Mouse (Mus musculus): ENCODE measurements around the gene Olfr575. TPM values are rescaled to one million over a fixed set of nuclear protein-coding genes. Genes with fewer than 3 reads are reported as not detected.

Gene Olfr575
- polyA plus RNA-seq (2015; fragmentation: Nextera tagmentation; extraction: Ambion mirVana): not detected in 2 replicates

- Histone ChIP-seq H3K27ac (peak within 1 kb of the TSS; percentile 73), H3K9ac (no peak within 1 kb of the TSS), H3K9me3 (replicated peaks) (no peaks in the 10 kb centered on the region), H3K4me1 (replicated peaks) (peaks cover 9% of the 10 kb centered on the region; the same call in 1 of the 2 replicates), H3K27me3 (no peaks in the 10 kb centered on the region), H3K36me3 (no peaks in the 10 kb centered on the region), H3K4me3 (replicated peaks) (no peak within 1 kb of the TSS), H3K4me2 (no peak within 1 kb of the TSS)
- ATAC-seq (ENCODE audit: low read depth) (peak; percentile 95), DNase-seq (peak; percentile 49)
- WGBS (ENCODE audit: insufficient replicate concordance): 8% methylated on average over 1 of the region's 1 CpGs
Measured at GRCm38 (mm10) chr7:102958593-102958992, at the start of gene Olfr575. TSS of gene Olfr575 (minus strand) at chr7:102958775.

GRCm38 (mm10) chr7:102989224-102989623 lies 30.6 kb upstream of the Olfr575 start, which contains the start of gene Olfr578:
TSS of gene Olfr578 (minus strand) at chr7:102989324.
- Histone ChIP-seq H3K27ac (no peak within 1 kb of the TSS), H3K9me3 (replicated peaks) (no peaks in the 10 kb centered on the region), H3K36me3 (no peaks in the 10 kb centered on the region), H3K9ac (no peak within 1 kb of the TSS), H3K4me3 (replicated peaks) (no peak within 1 kb of the TSS), H3K4me1 (replicated peaks) (no peaks in the 10 kb centered on the region), H3K4me2 (no peak within 1 kb of the TSS), H3K27me3 (no peaks in the 10 kb centered on the region)
- 47% methylated on average over 3 of the region's 3 CpGs for WGBS (ENCODE audit: insufficient replicate concordance)
- ATAC-seq (ENCODE audit: low read depth) (no peak), DNase-seq (no peak)

- H3K4me3 ChIP-seq (replicated peaks): no peak within 1 kb of the TSS
- ATAC-seq (ENCODE audit: low read depth): no peak
- WGBS (ENCODE audit: insufficient replicate concordance): 65% methylated on average over 2 of the region's 2 CpGs
- H3K27me3 ChIP-seq: no peaks in the 10 kb centered on the region
- H3K27ac ChIP-seq: no peak within 1 kb of the TSS
- no peak within 1 kb of the TSS for H3K4me2 ChIP-seq
- no peak within 1 kb of the TSS for H3K9ac ChIP-seq
- H3K36me3 ChIP-seq: no peaks in the 10 kb centered on the region
- H3K4me1 ChIP-seq (replicated peaks): no peaks in the 10 kb centered on the region
- no peaks in the 10 kb centered on the region for H3K9me3 ChIP-seq (replicated peaks)
- no peak for DNase-seq
Measured at GRCm38 (mm10) chr7:102975843-102976242, 17.3 kb upstream of the Olfr575 start, which contains the start of gene Olfr577. TSS of gene Olfr577 (minus strand) at chr7:102975943.

GRCm38 (mm10) chr7:102974399-102974798 lies 15.8 kb upstream of the Olfr575 start:
- Histone ChIP-seq H3K9me3 (replicated peaks) (no peaks in the 10 kb centered on the region), H3K9ac (no peak overlapping the region), H3K4me1 (replicated peaks) (no peaks in the 10 kb centered on the region), H3K36me3 (no peaks in the 10 kb centered on the region), H3K27ac (no peak overlapping the region), H3K4me2 (no peak overlapping the region), H3K4me3 (replicated peaks) (no peak overlapping the region), H3K27me3 (no peaks in the 10 kb centered on the region)
- 19% methylated on average over 1 of the region's 1 CpGs for WGBS (ENCODE audit: insufficient replicate concordance)
- DNase-seq (no peak), ATAC-seq (ENCODE audit: low read depth) (no peak)

- Histone ChIP-seq H3K4me1 (replicated peaks) (peaks cover 7% of the 10 kb centered on the region; the same call in 1 of the 2 replicates), H3K9me3 (replicated peaks) (no peaks in the 10 kb centered on the region), H3K4me2 (no peak within 1 kb of the TSS), H3K4me3 (replicated peaks) (no peak within 1 kb of the TSS), H3K27ac (no peak within 1 kb of the TSS), H3K36me3 (no peaks in the 10 kb centered on the region), H3K9ac (no peak within 1 kb of the TSS), H3K27me3 (no peaks in the 10 kb centered on the region)
- no peak for ATAC-seq (ENCODE audit: low read depth)
- no peak for DNase-seq
- WGBS (ENCODE audit: insufficient replicate concordance): 17% methylated on average over 2 of the region's 2 CpGs
Measured at GRCm38 (mm10) chr7:102962360-102962759, 3.8 kb upstream of the Olfr575 start, which contains the start of gene Olfr576. TSS of gene Olfr576 (plus strand) at chr7:102962660.

GRCm38 (mm10) chr7:102958137-102958536 lies 438 bp downstream of the Olfr575 start:
- peaks cover 9% of the 10 kb centered on the region; the same call in 1 of the 2 replicates for H3K4me1 ChIP-seq (replicated peaks)
- peak overlapping the region; percentile 73 for H3K27ac ChIP-seq
- no peak overlapping the region for H3K4me3 ChIP-seq (replicated peaks)
- DNase-seq: no peak
- H3K9ac ChIP-seq: no peak overlapping the region
- 44% methylated on average over 3 of the region's 3 CpGs for WGBS (ENCODE audit: insufficient replicate concordance)
- no peaks in the 10 kb centered on the region for H3K27me3 ChIP-seq
- peak; percentile 58; the same call in 1 of the 2 replicates for ATAC-seq (ENCODE audit: low read depth)
- H3K36me3 ChIP-seq: no peaks in the 10 kb centered on the region
- no peaks in the 10 kb centered on the region for H3K9me3 ChIP-seq (replicated peaks)
- H3K4me2 ChIP-seq: no peak overlapping the region

GRCm38 (mm10) chr7:102950732-102951131 lies 7.8 kb downstream of the Olfr575 start:
- WGBS (ENCODE audit: insufficient replicate concordance): 25% methylated on average over 1 of the region's 1 CpGs
- Histone ChIP-seq H3K4me2 (no peak overlapping the region), H3K9ac (no peak overlapping the region), H3K4me3 (replicated peaks) (no peak overlapping the region), H3K9me3 (replicated peaks) (no peaks in the 10 kb centered on the region), H3K4me1 (replicated peaks) (no peaks in the 10 kb centered on the region), H3K27ac (no peak overlapping the region), H3K36me3 (no peaks in the 10 kb centered on the region), H3K27me3 (no peaks in the 10 kb centered on the region)
- ATAC-seq (ENCODE audit: low read depth) (no peak), DNase-seq (no peak)

GRCm38 (mm10) chr7:102948167-102948566 lies 10.4 kb downstream of the Olfr575 start, which contains the start of gene Olfr574:
TSS of gene Olfr574 (plus strand) at chr7:102948467.
- Histone ChIP-seq H3K27ac (no peak within 1 kb of the TSS), H3K36me3 (no peaks in the 10 kb centered on the region), H3K4me2 (no peak within 1 kb of the TSS), H3K27me3 (no peaks in the 10 kb centered on the region), H3K9me3 (replicated peaks) (no peaks in the 10 kb centered on the region), H3K4me1 (replicated peaks) (peaks cover 3% of the 10 kb centered on the region; the same call in 1 of the 2 replicates), H3K9ac (no peak within 1 kb of the TSS), H3K4me3 (replicated peaks) (no peak within 1 kb of the TSS)
- no peak for ATAC-seq (ENCODE audit: low read depth)
- WGBS (ENCODE audit: insufficient replicate concordance): 83% methylated on average over 1 of the region's 1 CpGs
- no peak for DNase-seq

- H3K27ac ChIP-seq: no peak overlapping the region
- H3K27me3 ChIP-seq: no peaks in the 10 kb centered on the region
- H3K36me3 ChIP-seq: no peaks in the 10 kb centered on the region
- 46% methylated on average over 1 of the region's 1 CpGs for WGBS (ENCODE audit: insufficient replicate concordance)
- H3K9me3 ChIP-seq (replicated peaks): no peaks in the 10 kb centered on the region
- peaks cover 3% of the 10 kb centered on the region; the same call in 1 of the 2 replicates for H3K4me1 ChIP-seq (replicated peaks)
- no peak overlapping the region for H3K9ac ChIP-seq
- H3K4me3 ChIP-seq (replicated peaks): no peak overlapping the region
- H3K4me2 ChIP-seq: no peak overlapping the region
- no peak for DNase-seq
- peak; percentile 90 for ATAC-seq (ENCODE audit: low read depth)
Measured at GRCm38 (mm10) chr7:102943417-102943816, 15.2 kb downstream of the Olfr575 start.

GRCm38 (mm10) chr7:102942475-102942874 lies 16.1 kb downstream of the Olfr575 start, which contains the start of gene Olfr573-ps1:
TSS of gene Olfr573-ps1 (minus strand) at chr7:102942575.
- no peaks in the 10 kb centered on the region for H3K36me3 ChIP-seq
- ATAC-seq (ENCODE audit: low read depth): no peak
- WGBS (ENCODE audit: insufficient replicate concordance): 69% methylated on average over 2 of the region's 2 CpGs

GRCm38 (mm10) chr7:102927105-102927504 lies 31.5 kb downstream of the Olfr575 start:
- Histone ChIP-seq H3K36me3 (no peaks in the 10 kb centered on the region), H3K9ac (no peak overlapping the region), H3K4me1 (replicated peaks) (no peaks in the 10 kb centered on the region), H3K27ac (no peak overlapping the region), H3K27me3 (no peaks in the 10 kb centered on the region), H3K4me2 (no peak overlapping the region), H3K9me3 (replicated peaks) (no peaks in the 10 kb centered on the region), H3K4me3 (replicated peaks) (no peak overlapping the region)
- no peak for DNase-seq
- no peak for ATAC-seq (ENCODE audit: low read depth)
- 38% methylated on average over 3 of the region's 3 CpGs for WGBS (ENCODE audit: insufficient replicate concordance)

More at GRCm38 (mm10) chr7:102942475-102942874, 16.1 kb downstream of the Olfr575 start, which contains the start of gene Olfr573-ps1:
- Histone ChIP-seq H3K9me3 (replicated peaks) (no peaks in the 10 kb centered on the region), H3K27ac (no peak within 1 kb of the TSS), H3K4me2 (no peak within 1 kb of the TSS), H3K27me3 (no peaks in the 10 kb centered on the region), H3K9ac (no peak within 1 kb of the TSS), H3K4me3 (replicated peaks) (no peak within 1 kb of the TSS), H3K4me1 (replicated peaks) (peaks cover 3% of the 10 kb centered on the region; the same call in 1 of the 2 replicates)
- no peak for DNase-seq

- no peak within 1 kb of the TSS for H3K4me2 ChIP-seq
- ATAC-seq (ENCODE audit: low read depth): no peak
- H3K9me3 ChIP-seq (replicated peaks): no peaks in the 10 kb centered on the region
- no peak within 1 kb of the TSS for H3K4me3 ChIP-seq (replicated peaks)
- H3K9ac ChIP-seq: no peak within 1 kb of the TSS
- DNase-seq: no peak
- H3K36me3 ChIP-seq: no peaks in the 10 kb centered on the region
- WGBS (ENCODE audit: insufficient replicate concordance): 31% methylated on average over 1 of the region's 1 CpGs
- H3K4me1 ChIP-seq (replicated peaks): no peaks in the 10 kb centered on the region
- H3K27ac ChIP-seq: no peak within 1 kb of the TSS
- H3K27me3 ChIP-seq: no peaks in the 10 kb centered on the region
Measured at GRCm38 (mm10) chr7:102924109-102924508, 34.5 kb downstream of the Olfr575 start, which contains the start of gene Olfr572. TSS of gene Olfr572 (plus strand) at chr7:102924409.

Data from liver, embryonic 13.5 days (tissue).